Mouse (Mus musculus) CD4-positive, CD25-positive, alpha-beta regulatory T cell, adult 4 months (primary cell): ENCODE measurements around the gene Hspa2. TPM values are rescaled to one million over a fixed set of nuclear protein-coding genes. Genes with fewer than 3 reads are reported as not detected.
A peak's percentile ranks its signal among the peaks of the same experiment; 100 is the strongest.

ENCODE experiments used
- ATAC-seq: one replicate; pipeline ENCODE4 v1.8.0; 2017
- polyA plus RNA-seq, 2 experiments: library from polyadenylated mRNA; unstranded; fragments of 100-300 nt; shearing (Covaris generic); gene quantifications; one replicate each; pipeline ENCODE4 v1.2.1; 2017

Hspa2 gene
- polyA plus RNA-seq, 2 experiments from 2014 or later = 3.8 to 6.2 TPM

DNA sequence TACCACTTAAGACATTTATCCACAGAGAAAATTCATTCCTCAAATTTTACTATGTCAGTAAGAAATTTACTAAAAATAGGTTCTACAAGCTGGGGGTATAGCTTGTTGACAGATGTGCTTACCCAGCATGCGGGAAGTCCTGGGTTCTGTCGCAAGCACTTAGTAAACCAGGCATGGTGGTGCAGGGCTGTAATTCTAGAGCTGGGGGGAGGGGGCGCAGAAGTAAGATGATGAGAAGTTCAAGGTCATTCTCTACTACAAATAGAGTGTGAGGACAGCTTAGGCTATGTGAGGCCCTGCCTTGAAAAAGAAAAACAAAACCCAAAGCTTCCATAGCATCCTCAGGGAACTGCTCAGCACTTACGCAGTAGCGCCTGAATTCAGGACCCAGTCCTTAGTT lies 25.4 kb upstream of the Hspa2 start:
- no peak for ATAC-seq

DNA sequence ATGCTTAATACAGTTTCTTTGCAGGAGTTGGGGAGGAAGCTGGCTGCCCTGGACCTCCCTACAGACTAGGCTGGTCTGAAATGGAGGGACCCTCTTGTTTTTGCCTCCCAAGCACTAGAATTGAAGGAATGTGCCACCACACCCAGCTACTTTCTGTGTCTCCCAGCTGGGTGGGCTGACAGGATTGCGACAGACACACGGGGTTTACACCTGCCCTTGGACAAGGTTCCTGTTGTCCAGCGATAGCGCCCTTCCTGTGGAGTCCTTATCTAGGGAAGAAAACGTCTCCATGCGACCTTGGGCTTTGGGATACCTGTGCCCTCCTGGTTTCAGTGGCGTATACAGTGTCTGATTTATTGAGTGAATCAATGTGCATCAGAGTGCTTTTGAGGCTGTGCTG lies 23.8 kb upstream of the Hspa2 start:
- ATAC-seq = no peak

DNA sequence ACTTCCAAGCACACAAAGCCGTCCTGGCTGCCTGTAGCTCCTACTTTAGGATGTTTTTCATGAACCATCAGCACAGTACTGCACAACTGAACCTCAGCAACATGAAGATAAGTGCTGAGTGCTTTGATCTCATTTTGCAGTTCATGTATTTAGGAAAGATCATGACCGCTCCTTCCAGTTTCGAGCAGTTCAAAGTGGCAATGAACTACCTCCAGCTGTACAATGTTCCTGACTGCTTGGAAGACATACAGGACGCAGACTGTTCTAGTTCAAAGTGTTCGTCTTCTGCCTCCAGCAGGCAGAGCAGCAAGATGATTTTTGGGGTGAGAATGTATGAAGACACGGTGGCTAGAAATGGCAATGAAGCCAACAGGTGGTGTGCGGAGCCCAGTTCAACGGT lies 18.6 kb upstream of the Hspa2 start:
- ATAC-seq = no peak

GRCm38 (mm10) chr12:76388794-76389193 lies 15.2 kb upstream of the Hspa2 start:
- ATAC-seq = no peak

DNA sequence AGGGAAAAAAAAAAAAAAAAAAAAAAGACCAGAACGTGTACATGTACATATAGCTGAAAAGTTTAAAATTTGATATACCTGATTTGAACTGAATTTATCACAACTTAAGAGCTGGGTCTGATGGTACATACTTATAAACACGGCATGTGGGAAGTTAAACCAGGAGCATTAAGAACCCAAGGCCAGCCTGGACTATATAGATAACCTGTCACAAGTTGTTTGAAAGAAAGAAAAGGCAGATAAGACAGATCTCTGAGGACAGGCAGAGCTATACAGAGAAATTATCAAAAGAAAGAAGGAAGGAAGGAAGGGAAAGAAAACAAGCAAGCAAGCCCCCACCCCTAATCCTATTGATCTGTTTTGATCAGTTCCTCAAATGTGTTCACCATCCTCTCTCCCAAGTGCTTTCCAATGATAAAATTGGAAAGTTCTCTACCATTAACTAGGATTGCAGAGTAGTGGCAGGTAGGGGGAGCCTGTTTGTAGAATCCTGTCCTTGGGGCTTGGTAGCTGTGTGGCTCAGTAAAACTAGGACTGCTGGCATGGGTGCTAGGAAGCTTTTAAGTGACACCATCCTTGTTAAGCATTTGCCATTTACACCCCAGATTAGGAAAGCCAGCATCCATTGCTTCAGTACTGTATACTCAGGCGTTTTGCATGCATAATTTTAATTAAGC lies 12.2 kb upstream of the Hspa2 start:
- no peak for ATAC-seq

DNA sequence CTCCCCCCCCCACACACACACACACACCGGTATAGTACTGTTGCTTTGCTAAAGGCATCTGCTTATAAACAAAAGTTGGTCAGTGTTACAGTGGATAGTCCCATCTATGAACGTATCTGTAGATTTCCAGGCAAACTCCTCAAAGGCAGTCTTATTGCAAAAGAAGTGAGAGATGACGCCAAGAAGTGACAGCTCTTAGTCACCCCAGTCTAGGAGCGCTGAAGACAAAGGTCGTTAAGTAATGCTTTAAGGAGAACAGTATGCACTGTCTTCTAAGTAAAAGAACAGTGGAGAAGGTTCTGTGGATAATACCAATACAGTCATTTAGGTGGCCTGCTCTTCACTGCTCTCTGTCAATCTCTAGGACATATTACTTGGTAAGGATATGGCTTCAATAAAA lies 11.0 kb upstream of the Hspa2 start:
- no peak for ATAC-seq

DNA sequence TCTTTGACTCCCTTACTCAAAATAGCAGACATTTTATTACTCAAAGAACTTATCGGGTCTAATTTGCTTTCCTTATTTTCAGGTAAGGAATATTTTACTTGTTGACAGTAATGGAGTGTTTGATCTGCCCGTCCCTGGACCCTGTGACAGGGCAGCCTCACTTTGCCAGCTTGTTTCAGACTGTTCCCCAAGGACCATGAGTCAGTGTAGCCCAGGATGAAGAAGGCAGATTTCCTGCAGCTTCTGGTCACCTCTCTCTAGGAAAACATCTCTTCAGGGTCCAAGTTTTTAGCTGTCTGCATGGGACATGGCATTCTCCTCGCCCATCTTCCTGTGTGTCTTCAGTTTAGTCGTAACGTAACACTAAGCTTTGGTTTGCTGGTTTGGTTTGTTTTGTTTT lies 6.7 kb upstream of the Hspa2 start:
- ATAC-seq = no peak

DNA sequence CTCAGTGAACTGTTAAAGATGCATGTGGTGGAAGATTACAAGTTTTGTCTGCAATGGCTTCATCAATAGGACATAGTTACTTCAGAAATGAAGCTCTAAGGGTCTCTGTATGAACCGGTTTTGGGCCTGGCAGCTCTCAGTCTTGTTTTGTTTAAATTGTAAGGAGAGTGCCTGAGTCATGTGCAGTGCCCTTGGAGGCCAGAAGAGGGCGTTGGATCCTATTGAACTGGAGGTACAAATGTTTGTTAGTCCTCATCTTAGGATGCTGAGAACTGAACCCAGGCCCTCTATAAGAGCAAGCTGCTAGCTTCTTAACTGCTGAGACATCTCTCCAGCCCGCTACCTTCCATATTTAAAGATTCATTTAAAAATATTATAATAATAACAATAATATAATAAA lies 2.3 kb upstream of the Hspa2 start:
- ATAC-seq = no peak

DNA sequence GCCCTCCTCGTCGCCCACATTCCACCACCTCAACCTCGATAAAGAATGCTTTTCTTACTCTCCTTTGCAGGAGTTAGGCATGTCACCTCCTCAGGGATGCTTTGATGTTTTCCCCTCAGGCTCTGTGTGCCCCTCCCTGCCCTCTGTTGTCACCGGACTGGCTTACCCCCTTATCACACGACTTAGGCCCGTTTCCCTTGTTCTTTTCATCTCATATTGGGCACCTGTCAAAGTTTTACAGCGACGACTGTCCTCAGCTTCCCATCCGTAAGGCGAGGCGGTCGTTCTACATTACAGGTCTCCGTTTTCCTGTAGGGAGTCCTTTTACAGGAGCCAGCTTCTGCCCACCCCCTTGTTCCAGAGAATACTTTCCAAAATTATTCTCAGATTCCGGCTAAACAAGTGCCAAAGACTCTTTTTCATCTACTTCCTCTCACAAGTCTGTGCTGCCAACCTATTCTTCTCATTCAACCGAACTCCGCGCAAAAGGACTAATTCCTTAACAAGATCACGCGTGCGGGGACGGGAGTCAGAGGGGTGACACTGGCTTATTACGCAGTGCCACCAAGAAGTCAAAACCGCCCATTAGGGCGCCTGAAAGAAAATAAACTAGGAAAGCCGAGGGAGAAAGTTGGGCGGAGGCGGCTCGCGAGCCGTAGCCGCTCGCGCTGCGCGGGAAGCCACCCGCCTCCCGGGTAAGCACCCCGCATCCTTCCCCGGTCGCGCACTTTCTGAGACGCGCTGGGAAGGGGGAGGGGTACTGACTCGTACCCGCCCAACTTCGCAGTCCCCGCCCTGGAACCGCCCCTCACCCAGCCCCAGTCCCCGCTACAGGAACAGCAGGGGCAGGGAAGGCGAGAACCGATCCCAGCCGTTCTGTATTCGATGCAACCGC lies 738 bp upstream of the Hspa2 start:
- ATAC-seq = peak; percentile 73

GRCm38 (mm10) chr12:76404836-76405182 lies 833 bp downstream of the Hspa2 start:
- no peak for ATAC-seq

- no peak for ATAC-seq
Observed at GRCm38 (mm10) chr12:76405183-76405970, 1.4 kb downstream of the Hspa2 start.

GRCm38 (mm10) chr12:76405971-76406370 lies 2.0 kb downstream of the Hspa2 start:
- ATAC-seq = no peak

- no peak for ATAC-seq
Observed at GRCm38 (mm10) chr12:76407184-76407583, 3.2 kb downstream of the Hspa2 start.

- ATAC-seq = no peak
Observed at GRCm38 (mm10) chr12:76409166-76409565, 5.2 kb downstream of the Hspa2 start.

DNA sequence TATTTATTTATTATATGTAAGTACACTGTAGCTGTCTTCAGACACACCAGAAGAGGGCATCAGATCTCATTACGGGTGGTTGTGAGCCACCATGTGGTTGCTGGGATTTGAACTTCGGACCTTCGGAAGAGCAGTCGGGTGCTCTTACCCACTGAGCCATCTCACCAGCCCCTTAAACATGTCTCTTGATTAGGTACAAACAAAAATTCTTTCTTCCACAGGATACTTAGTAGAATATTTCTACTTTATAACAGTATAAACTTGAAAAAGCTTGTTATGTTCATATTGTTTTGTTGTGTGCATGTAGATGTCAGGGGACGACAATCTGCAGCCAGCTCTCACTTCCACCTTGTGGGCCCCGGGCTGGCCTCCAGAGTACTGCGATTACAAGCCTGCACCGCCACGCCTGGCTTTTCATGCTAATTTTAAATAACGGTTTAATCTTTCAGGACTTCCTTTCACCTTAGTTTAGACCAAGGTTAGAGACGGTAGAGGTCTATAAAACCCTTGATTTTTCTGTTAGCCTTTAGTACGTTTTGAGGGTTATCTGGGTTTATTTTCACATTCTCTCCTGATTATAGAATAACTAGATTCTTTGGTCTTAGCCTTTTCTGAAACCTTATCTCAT lies 11.5 kb downstream of the Hspa2 start:
- ATAC-seq = no peak

- no peak for ATAC-seq
Observed at GRCm38 (mm10) chr12:76417433-76417854, 13.5 kb downstream of the Hspa2 start, which contains the start of gene Ppp1r36. Ppp1r36 (plus strand) TSS chr12:76417538.

DNA sequence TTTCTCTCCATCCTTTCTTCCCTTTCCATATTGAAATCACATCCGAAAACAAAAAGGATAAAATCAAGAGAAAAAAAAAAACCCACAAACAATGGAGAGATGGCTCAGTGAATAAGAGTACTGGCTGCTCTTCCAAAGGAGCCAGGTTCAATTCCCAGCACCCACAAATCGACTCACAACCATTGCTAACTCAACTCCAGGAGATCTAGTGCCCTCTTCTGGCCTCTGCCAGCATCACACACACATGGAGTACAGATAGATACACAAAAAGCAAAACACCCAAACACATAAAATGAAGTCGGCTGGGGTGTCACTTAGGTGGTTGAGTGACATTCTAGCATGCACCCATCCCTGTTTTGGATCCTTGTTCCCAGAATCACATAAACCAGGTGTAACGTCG lies 14.4 kb downstream of the Hspa2 start:
- ATAC-seq = no peak

DNA sequence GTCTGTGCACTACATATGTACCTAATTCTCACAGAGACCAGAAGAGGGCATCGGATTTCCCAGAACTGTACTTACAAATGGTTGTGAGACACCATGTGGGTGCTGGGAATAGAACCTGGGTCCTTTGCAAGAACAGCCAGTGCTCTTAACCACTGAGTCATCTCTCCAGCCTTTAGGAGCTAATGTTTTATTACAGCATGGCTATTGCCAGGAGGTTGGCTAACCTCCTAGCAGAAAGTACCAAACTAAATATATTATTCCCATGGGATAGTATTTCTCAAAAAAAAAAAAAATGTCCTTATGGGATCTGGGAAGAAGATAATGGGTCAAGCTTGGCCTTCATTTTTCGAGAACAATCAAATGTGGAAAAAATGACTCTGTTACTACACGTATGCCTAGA lies 21.3 kb downstream of the Hspa2 start:
- ATAC-seq = no peak

- ATAC-seq = no peak
Observed at GRCm38 (mm10) chr12:76427546-76427945, 23.6 kb downstream of the Hspa2 start.

DNA sequence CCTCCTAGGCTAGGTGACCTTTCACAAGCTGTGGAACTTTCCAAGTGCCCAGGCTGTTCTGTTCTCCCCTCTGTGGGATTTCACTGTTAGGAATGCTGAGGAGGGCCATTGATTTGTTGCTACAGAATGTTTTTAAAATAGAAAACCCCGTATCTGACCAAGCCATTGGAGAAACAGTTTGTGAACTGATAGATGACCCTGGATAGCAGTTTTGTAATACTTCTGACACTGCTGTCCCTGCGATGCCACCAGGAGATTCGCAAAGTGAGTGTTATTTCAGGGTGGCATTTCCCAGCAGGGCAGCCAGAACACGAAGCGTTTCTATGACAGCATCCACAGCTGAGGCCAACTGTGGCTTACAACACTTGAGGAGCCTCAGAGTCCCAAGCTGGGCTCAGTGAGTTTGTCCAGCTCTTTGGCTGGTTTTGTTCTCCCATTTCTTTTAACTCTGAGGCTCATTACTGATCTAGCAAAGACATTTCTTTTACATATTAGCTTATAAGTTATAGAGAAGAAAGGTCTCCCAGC lies 27.0 kb downstream of the Hspa2 start:
- no peak for ATAC-seq

DNA sequence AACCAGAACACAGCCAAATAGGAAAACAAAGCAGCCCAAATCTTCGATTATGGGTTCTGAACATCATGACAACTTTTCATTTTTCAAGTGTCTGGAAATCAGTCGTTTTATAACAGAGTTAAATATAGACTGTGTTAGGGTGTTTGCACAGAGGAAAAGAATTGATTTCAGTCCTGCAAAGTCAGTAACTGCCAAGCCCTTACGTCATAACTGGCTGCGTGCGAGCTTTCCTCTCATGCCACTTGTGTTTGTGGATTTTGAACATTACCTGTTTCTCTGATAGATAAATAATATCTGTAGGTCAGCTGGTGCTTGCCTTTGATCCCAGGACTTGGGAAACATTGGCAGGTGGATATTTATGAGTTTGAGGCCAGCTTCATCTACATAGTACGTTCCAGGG lies 27.5 kb downstream of the Hspa2 start:
- no peak for ATAC-seq

DNA sequence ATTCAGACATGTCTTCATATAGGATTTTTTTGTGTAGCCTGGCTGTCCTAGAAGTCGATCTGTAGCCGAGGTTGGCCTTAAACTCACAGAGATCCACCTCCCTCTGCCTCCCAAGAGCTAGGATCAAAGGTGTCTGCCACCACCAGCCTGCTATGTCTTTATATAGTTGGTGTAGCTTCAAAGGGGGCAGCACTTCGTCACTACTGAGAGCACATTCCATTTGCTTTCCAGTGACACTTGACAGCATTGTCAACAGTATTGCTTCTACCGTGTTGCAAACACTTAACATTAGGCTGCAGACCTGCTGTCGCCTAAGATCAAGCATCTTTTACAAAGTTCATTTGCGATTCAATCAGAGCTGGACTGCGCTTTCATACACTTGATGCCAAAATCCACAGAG lies 30.1 kb downstream of the Hspa2 start:
- no peak for ATAC-seq

GRCm38 (mm10) chr12:76435084-76435483 lies 31.1 kb downstream of the Hspa2 start:
- no peak for ATAC-seq
